Mouse (Mus musculus) kidney, embryonic 14.5 days (tissue): ENCODE measurements around the gene Uox. TPM values are rescaled to one million over a fixed set of nuclear protein-coding genes. Genes with fewer than 3 reads are reported as not detected.
A peak's percentile ranks its signal among the peaks of the same experiment; 100 is the strongest.

Source experiments
- ATAC-seq: fragments of 200-750 bp; cut with Nextera tagmentation; 2 replicates; pipeline ENCODE4 v1.8.0; 2017; ENCODE audit warnings: moderate number of reproducible peaks, mild to moderate bottlenecking, moderate TSS enrichment, moderate library complexity; ENCODE audit not compliant: low FRiP score, low TSS enrichment
- H3K27ac ChIP-seq: fragments of 300-500 bp; sonication (generic); 2 replicates; pipeline ENCODE4 v1.5.1; 2014; ENCODE audit warnings: low read depth, mild to moderate bottlenecking, low read length, moderate library complexity, mixed read lengths
- H3K27me3 ChIP-seq: fragments of 300-500 bp; sonication (generic); 2 replicates; pipeline ENCODE4 v1.6.1; 2014; ENCODE audit warnings: mild to moderate bottlenecking, low read length; ENCODE audit not compliant: control insufficient read depth, insufficient read depth
- H3K36me3 ChIP-seq: fragments of 300-500 bp; sonication (generic); 2 replicates; pipeline ENCODE4 v1.6.1; 2014; ENCODE audit warnings: low read length, mixed read lengths; ENCODE audit not compliant: control insufficient read depth, insufficient read depth
- H3K4me1 ChIP-seq: fragments of 300-500 bp; sonication (generic); 2 replicates; pipeline ENCODE4 v1.6.1; 2014; ENCODE audit warnings: low read length, mixed read lengths; ENCODE audit not compliant: control insufficient read depth, insufficient read depth
- H3K4me2 ChIP-seq: fragments of 300-500 bp; sonication (generic); replicated peaks from 2 replicates; pipeline ENCODE4 v1.6.1; 2014; ENCODE audit warnings: low read depth, mild to moderate bottlenecking, low read length
- H3K4me3 ChIP-seq: fragments of 300-500 bp; sonication (generic); 2 replicates; pipeline ENCODE4 v1.5.1; 2014; ENCODE audit warnings: mild to moderate bottlenecking, low read length
- H3K9ac ChIP-seq: fragments of 300-500 bp; sonication (generic); 2 replicates; pipeline ENCODE4 v1.6.1; 2014; ENCODE audit warnings: low read depth, mild to moderate bottlenecking, low read length, moderate library complexity
- H3K9me3 ChIP-seq: fragments of 300-500 bp; sonication (generic); 2 replicates; pipeline ENCODE4 v1.6.1; 2016; ENCODE audit warnings: low read length; ENCODE audit not compliant: control insufficient read depth
- WGBS: fragments of 180-500 bp; shearing (Covaris S2); extraction: QIAGEN DNeasy Blood & Tissue Kit; methylation state at CpG from one replicate; pipeline ENCODE4 v1.1.7; 2014; 5-methylcytosine and 5-hydroxymethylcytosine counted together
- polyA plus RNA-seq: library from polyadenylated mRNA; unstranded; fragments of >200 nt; fragmentation: Nextera tagmentation; extraction: Ambion mirVana; gene quantifications from 2 replicates; pipeline ENCODE4 v1.2.1, GENCODE M21; 2014

Gene Uox
- polyA plus RNA-seq, 1 experiment from 2014 or later: not detected

- ATAC-seq: no peak
- Histone ChIP-seq H3K27me3 (no peaks in the 10 kb centered on the region), H3K27ac (no peak overlapping the region)
These were observed 51.7 kb downstream of the Uox start for GRCm38 (mm10) chr3:146621966-146622365.

DNA sequence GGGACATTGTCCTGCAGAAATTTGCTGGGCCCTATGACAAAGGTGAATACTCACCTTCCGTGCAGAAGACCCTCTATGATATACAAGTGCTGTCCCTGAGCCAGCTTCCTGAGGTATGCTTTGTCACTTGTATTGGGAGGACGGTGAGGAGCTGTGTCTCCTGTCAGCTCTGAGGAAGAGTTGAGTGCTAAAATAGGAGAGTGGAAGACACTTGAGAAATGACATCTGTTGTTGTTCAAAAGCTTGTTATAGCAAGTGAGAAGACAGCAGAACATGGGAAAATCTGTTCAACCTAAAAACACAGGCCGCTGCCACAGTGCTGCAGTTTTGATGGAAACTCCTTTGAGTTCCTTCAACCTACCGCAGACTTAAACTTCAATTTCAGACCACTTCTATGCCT lies 55.5 kb downstream of the Uox start:
- Histone ChIP-seq H3K27ac (no peak overlapping the region), H3K4me1 (peaks cover 12% of the 10 kb centered on the region), H3K36me3 (no peaks in the 10 kb centered on the region), H3K9me3 (no peaks in the 10 kb centered on the region), H3K4me2 (no peak overlapping the region), H3K9ac (no peak overlapping the region), H3K4me3 (no peak overlapping the region), H3K27me3 (no peaks in the 10 kb centered on the region)
- 84% methylated on average over 4 of the region's 4 CpGs for WGBS
- no peak for ATAC-seq

More at GRCm38 (mm10) chr3:146621966-146622365, 51.7 kb downstream of the Uox start:
- Histone ChIP-seq H3K36me3 (no peaks in the 10 kb centered on the region), H3K4me2 (no peak overlapping the region), H3K4me3 (no peak overlapping the region), H3K9me3 (no peaks in the 10 kb centered on the region), H3K9ac (no peak overlapping the region), H3K4me1 (no peaks in the 10 kb centered on the region)
- WGBS: 83% methylated on average over 11 of the region's 11 CpGs

- no peak overlapping the region for H3K4me2 ChIP-seq
- WGBS: 40% methylated on average over 8 of the region's 8 CpGs
- no peaks in the 10 kb centered on the region for H3K36me3 ChIP-seq
- H3K27ac ChIP-seq: peak overlapping the region; percentile 19; the same call in 1 of the 2 replicates
- no peak overlapping the region for H3K9ac ChIP-seq
- no peak overlapping the region for H3K4me3 ChIP-seq
- H3K9me3 ChIP-seq: no peaks in the 10 kb centered on the region
- peak; percentile 91 for ATAC-seq
- no peaks in the 10 kb centered on the region for H3K27me3 ChIP-seq
- peaks cover 12% of the 10 kb centered on the region for H3K4me1 ChIP-seq
These were observed 58.2 kb downstream of the Uox start for GRCm38 (mm10) chr3:146628227-146628982.

- no peak overlapping the region for H3K4me2 ChIP-seq
- no peak overlapping the region for H3K4me3 ChIP-seq
- H3K36me3 ChIP-seq: no peaks in the 10 kb centered on the region
- no peaks in the 10 kb centered on the region for H3K9me3 ChIP-seq
- WGBS: 76% methylated on average over 5 of the region's 5 CpGs
- H3K27ac ChIP-seq: no peak overlapping the region
- no peaks in the 10 kb centered on the region for H3K27me3 ChIP-seq
- peaks cover 12% of the 10 kb centered on the region for H3K4me1 ChIP-seq
- ATAC-seq: no peak
- no peak overlapping the region for H3K9ac ChIP-seq
These were observed 62.3 kb downstream of the Uox start for GRCm38 (mm10) chr3:146632506-146632905.

- Histone ChIP-seq H3K4me2 (no peak overlapping the region), H3K4me3 (no peak overlapping the region), H3K9ac (no peak overlapping the region), H3K27me3 (no peaks in the 10 kb centered on the region), H3K36me3 (no peaks in the 10 kb centered on the region), H3K9me3 (no peaks in the 10 kb centered on the region; the same call in 1 of the 2 replicates), H3K27ac (no peak overlapping the region), H3K4me1 (no peaks in the 10 kb centered on the region)
- WGBS: 37% methylated on average over 4 of the region's 4 CpGs
- no peak for ATAC-seq
These were observed 71.7 kb downstream of the Uox start for GRCm38 (mm10) chr3:146641818-146642427.

GRCm38 (mm10) chr3:146649311-146649894 lies 79.2 kb downstream of the Uox start:
- Histone ChIP-seq H3K27ac (no peak overlapping the region), H3K27me3 (no peaks in the 10 kb centered on the region), H3K9ac (no peak overlapping the region), H3K4me1 (no peaks in the 10 kb centered on the region), H3K9me3 (no peaks in the 10 kb centered on the region), H3K36me3 (no peaks in the 10 kb centered on the region), H3K4me2 (no peak overlapping the region), H3K4me3 (no peak overlapping the region)
- no peak for ATAC-seq
- whole genome bisulfite sequencing: 67% methylated on average over 10 of the region's 10 CpGs

DNA sequence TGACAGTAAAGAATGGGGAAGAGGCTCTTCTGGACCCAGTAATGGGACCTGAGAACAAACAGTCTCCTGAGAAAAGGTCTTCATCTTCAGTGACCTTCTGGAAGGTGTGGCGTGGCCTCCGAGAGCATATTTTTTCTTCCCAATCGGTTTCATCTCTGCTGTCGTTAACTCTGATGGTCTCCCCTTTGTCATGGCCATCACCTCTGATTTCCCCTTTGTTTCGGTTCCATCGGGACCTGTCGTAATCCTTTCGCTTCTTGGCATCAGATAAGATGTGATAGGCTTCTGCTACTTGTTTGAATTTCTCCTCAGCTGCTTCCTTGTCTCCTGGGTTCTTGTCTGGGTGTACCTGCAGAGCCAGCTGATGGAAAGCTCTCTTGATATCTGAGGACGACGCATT lies 80.5 kb downstream of the Uox start:
- Histone ChIP-seq H3K27me3 (no peaks in the 10 kb centered on the region), H3K36me3 (no peaks in the 10 kb centered on the region), H3K4me3 (no peak overlapping the region), H3K9ac (no peak overlapping the region), H3K27ac (no peak overlapping the region), H3K9me3 (no peaks in the 10 kb centered on the region), H3K4me1 (no peaks in the 10 kb centered on the region), H3K4me2 (no peak overlapping the region)
- 90% methylated on average over 10 of the region's 10 CpGs for WGBS
- no peak for ATAC-seq

DNA sequence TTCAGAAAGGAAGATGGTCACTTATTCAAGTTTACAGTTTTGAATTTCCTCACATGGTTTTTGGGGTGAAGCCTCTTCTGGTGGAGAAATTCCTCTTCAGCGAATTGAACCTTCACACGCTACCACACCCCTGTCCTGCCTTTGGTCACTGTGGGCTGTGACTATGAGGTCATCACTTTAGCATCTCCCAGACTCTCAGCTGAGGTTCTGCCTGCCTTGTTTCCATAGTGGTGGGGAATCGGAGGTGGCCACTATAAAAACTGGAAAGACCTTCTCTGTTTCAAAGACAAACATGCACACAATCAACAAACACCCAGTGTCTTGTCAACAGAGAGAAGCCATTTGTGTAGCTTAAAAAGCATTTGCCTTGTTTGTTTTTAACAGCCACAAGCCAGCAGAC lies 81.0 kb downstream of the Uox start, which contains the start of gene 4930503B20Rik:
Gene 4930503B20Rik, minus strand, starts transcription at position 101 of the 400 bp plus-strand sequence.
- Histone ChIP-seq H3K4me1 (no peaks in the 10 kb centered on the region), H3K9me3 (no peaks in the 10 kb centered on the region), H3K4me3 (no peak within 1 kb of the TSS), H3K27me3 (no peaks in the 10 kb centered on the region), H3K27ac (no peak within 1 kb of the TSS), H3K36me3 (no peaks in the 10 kb centered on the region), H3K9ac (no peak within 1 kb of the TSS), H3K4me2 (no peak within 1 kb of the TSS)
- WGBS: 73% methylated on average over 3 of the region's 3 CpGs
- ATAC-seq: no peak

DNA sequence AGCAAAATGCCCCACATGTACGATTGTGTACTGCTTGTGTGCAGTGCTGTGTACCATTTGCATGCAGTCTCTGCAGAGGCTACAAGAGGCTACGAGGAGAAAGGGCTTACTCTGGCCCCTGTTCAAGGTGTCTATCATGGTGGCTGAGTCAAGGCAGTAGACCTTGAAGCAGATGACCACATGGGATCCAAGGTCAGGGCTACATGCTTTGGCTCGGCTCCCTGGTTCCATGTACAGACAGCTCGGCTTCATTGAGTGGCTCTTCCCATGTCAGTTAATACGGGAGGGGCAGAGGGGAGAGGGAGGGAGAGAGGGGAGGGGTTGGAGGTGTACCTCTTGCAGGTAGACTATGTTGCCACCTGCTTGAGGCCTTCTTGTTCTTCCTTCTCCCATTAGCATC lies 82.2 kb downstream of the Uox start:
- H3K4me2 ChIP-seq: no peak overlapping the region
- WGBS: 87% methylated on average over 5 of the region's 5 CpGs
- no peaks in the 10 kb centered on the region for H3K4me1 ChIP-seq
- no peak overlapping the region for H3K27ac ChIP-seq
- ATAC-seq: no peak
- no peaks in the 10 kb centered on the region for H3K36me3 ChIP-seq
- no peaks in the 10 kb centered on the region for H3K27me3 ChIP-seq
- H3K4me3 ChIP-seq: no peak overlapping the region
- H3K9me3 ChIP-seq: no peaks in the 10 kb centered on the region
- H3K9ac ChIP-seq: no peak overlapping the region
